Mouse (Mus musculus) heart, adult 2 months (tissue): Measurements from ENCODE around the gene Shroom4.

Experiments used
- CTCF ChIP-seq: fragments of 200-600 bp; IDR thresholded peaks from 2 replicates; pipeline ENCODE4 v1.8.1; 2022; ENCODE audit warnings: antibody characterized with exemption, mild to moderate bottlenecking, moderate library complexity
- EP300 ChIP-seq: fragments of 200-500 bp; IDR thresholded peaks from 2 replicates; pipeline ENCODE4 v1.6.1; 2011; ENCODE audit warnings: low read depth, low read length, control low read depth; ENCODE audit not compliant: insufficient read depth

- TF ChIP-seq CTCF (no peak), EP300 (no peak)
Measured at GRCm38 (mm10) chrX:6577001-6577400, 177.3 kb downstream of the Shroom4 start.
